Comparison of ENCODE assay signal across 13 mouse cellular contexts in genomic region chr8:88227851-88228250, GRCm38 (mm10). TPM values are rescaled to one million over a fixed set of nuclear protein-coding genes. Genes with fewer than 3 reads are reported as not detected.
DNase-seq lines count a peak whose midpoint lies in the region; ATAC-seq and TF ChIP-seq lines count a peak whose summit lies in the region.
"Had no signal": no experiment of that assay in that cellular context is flagged by ENCODE, and none has a peak within 500 bp of the region (broad histone marks: within the 10 kb centered on the region; RNA-seq: fewer than 3 reads in every experiment).

No protein-coding gene starts in this region.

- H3K27me3 ChIP-seq in forebrain, embryonic 14.5 days (replicated peaks; ENCODE audit: control insufficient read depth, insufficient read depth, low read length): no peaks in the 10 kb centered on the region
- H3K27me3 ChIP-seq in forebrain, embryonic 11.5 days (ENCODE audit: control insufficient read depth, insufficient read depth, low read length): no peaks in the 10 kb centered on the region
- no peaks in the 10 kb centered on the region for H3K27me3 ChIP-seq in liver, adult 2 months (ENCODE audit: control insufficient read depth, insufficient read depth, low read length)
- H3K27me3 ChIP-seq in intestine, embryonic 15.5 days (replicated peaks): no peaks in the 10 kb centered on the region
- H3K27me3 ChIP-seq in neural tube, embryonic 12.5 days (replicated peaks): no peaks in the 10 kb centered on the region
- H3K27me3 ChIP-seq: embryonic facial prominence, embryonic 15.5 days had no signal

- no peak for ATAC-seq in forebrain, embryonic 14.5 days
- ATAC-seq in forebrain, embryonic 11.5 days (replicated peaks; ENCODE audit: low FRiP score): no peak
- 0 out of 2 replicates have a peak, but pooled peaks have one; percentile 15 for ATAC-seq in intestine, embryonic 15.5 days
- ATAC-seq in neural tube, embryonic 12.5 days (ENCODE audit: low FRiP score, low read depth): no peak
- ATAC-seq: CD4-positive, CD25-positive, alpha-beta regulatory T cell, adult 4 months; inflammation-experienced regulatory T-cells, adult 6 months had no signal

- no peak overlapping the region for H3K27ac ChIP-seq in forebrain, embryonic 14.5 days (ENCODE audit: low read depth, low read length)
- no peak overlapping the region for H3K27ac ChIP-seq in forebrain, embryonic 11.5 days (ENCODE audit: low read depth, low read length)
- 0 out of 2 replicates have a peak overlapping the region, but pooled peaks have one; percentile 3 for H3K27ac ChIP-seq in liver, adult 2 months (replicated peaks; ENCODE audit: insufficient read depth, low read depth, low read length)
- peak overlapping the region; percentile 22; the same call in 1 of the 2 replicates for H3K27ac ChIP-seq in intestine, embryonic 15.5 days
- no peak overlapping the region for H3K27ac ChIP-seq in neural tube, embryonic 12.5 days
- H3K27ac ChIP-seq: embryonic facial prominence, embryonic 15.5 days had no signal

- H3K36me3 ChIP-seq in forebrain, embryonic 14.5 days (ENCODE audit: control insufficient read depth, insufficient read depth, low read length): no peaks in the 10 kb centered on the region
- H3K36me3 ChIP-seq in forebrain, embryonic 11.5 days (ENCODE audit: control insufficient read depth, insufficient read depth, low read length): no peaks in the 10 kb centered on the region
- H3K36me3 ChIP-seq in liver, adult 2 months (ENCODE audit: control insufficient read depth, insufficient read depth, low read length): no peaks in the 10 kb centered on the region
- no peaks in the 10 kb centered on the region for H3K36me3 ChIP-seq in intestine, embryonic 15.5 days
- no peaks in the 10 kb centered on the region for H3K36me3 ChIP-seq in neural tube, embryonic 12.5 days
- H3K36me3 ChIP-seq: embryonic facial prominence, embryonic 15.5 days had no signal

- 0 out of 2 replicates have a peak overlapping the region, but pooled peaks have one; percentile 13 for H3K4me2 ChIP-seq in forebrain, embryonic 14.5 days (ENCODE audit: low read length)
- no peak overlapping the region for H3K4me2 ChIP-seq in forebrain, embryonic 11.5 days (ENCODE audit: low read depth, low read length, severe bottlenecking)
- peak overlapping the region; percentile 29; the same call in 1 of the 2 replicates for H3K4me2 ChIP-seq in intestine, embryonic 15.5 days (replicated peaks)
- H3K4me2 ChIP-seq in neural tube, embryonic 12.5 days (replicated peaks): peak overlapping the region; percentile 34
- H3K4me2 ChIP-seq: embryonic facial prominence, embryonic 15.5 days had no signal

- WGBS in forebrain, embryonic 14.5 days: 64% methylated on average over 6 of the region's 6 CpGs
- WGBS in forebrain, embryonic 11.5 days: 68% methylated on average over 6 of the region's 6 CpGs
- WGBS in liver, adult 2 months: 15% methylated on average over 6 of the region's 6 CpGs
- WGBS in intestine, embryonic 15.5 days: 57% methylated on average over 6 of the region's 6 CpGs
- WGBS in neural tube, embryonic 12.5 days: 60% methylated on average over 6 of the region's 6 CpGs

- TF ChIP-seq POLR2A in liver, adult 2 months (IDR thresholded peaks at IDR 0.05; ENCODE audit: extremely low read depth, insufficient read depth, low read length): no peak

- H3K4me1 ChIP-seq in forebrain, embryonic 14.5 days (ENCODE audit: control insufficient read depth, insufficient read depth, low read length): peaks cover 28% of the 10 kb centered on the region
- peaks cover 13% of the 10 kb centered on the region for H3K4me1 ChIP-seq in forebrain, embryonic 11.5 days (replicated peaks; ENCODE audit: control insufficient read depth, insufficient read depth, low read length)
- peaks cover 21% of the 10 kb centered on the region for H3K4me1 ChIP-seq in liver, adult 2 months (ENCODE audit: control insufficient read depth, insufficient read depth, low read length)
- peaks cover 15% of the 10 kb centered on the region for H3K4me1 ChIP-seq in intestine, embryonic 15.5 days (replicated peaks)
- peaks cover 29% of the 10 kb centered on the region for H3K4me1 ChIP-seq in neural tube, embryonic 12.5 days

- DNase-seq in forebrain, embryonic 14.5 days (ENCODE audit: low spot score): no peak
- DNase-seq in forebrain, embryonic 11.5 days (ENCODE audit: low spot score): no peak
- peak; percentile 73 for DNase-seq in liver, adult 2 months (ENCODE audit: extremely low read depth, low read depth, low spot score)
- DNase-seq in liver: no peak
- DNase-seq in layer of hippocampus, adult 9-10 months (ENCODE audit: low spot score): no peak
- DNase-seq: heart, postnatal 14 days; left cerebral cortex, postnatal 4 days; thymus, postnatal 14 days had no signal

- no peak for TF ChIP-seq CTCF in liver, adult 2 months (IDR thresholded peaks at IDR 0.05; ENCODE audit: low read depth, low read length)

- no peaks in the 10 kb centered on the region for H3K9me3 ChIP-seq in forebrain, embryonic 14.5 days (replicated peaks; ENCODE audit: control insufficient read depth, low read length)
- no peaks in the 10 kb centered on the region for H3K9me3 ChIP-seq in forebrain, embryonic 11.5 days (ENCODE audit: control insufficient read depth, low read length)
- H3K9me3 ChIP-seq in intestine, embryonic 15.5 days: no peaks in the 10 kb centered on the region
- no peaks in the 10 kb centered on the region for H3K9me3 ChIP-seq in neural tube, embryonic 12.5 days
- H3K9me3 ChIP-seq: embryonic facial prominence, embryonic 15.5 days had no signal

- H3K79me2 ChIP-seq in liver, adult 2 months (ENCODE audit: control insufficient read depth, insufficient read depth, low read length): peaks cover 52% of the 10 kb centered on the region

- no peak overlapping the region for H3K9ac ChIP-seq in forebrain, embryonic 14.5 days (ENCODE audit: low read length)
- H3K9ac ChIP-seq in forebrain, embryonic 11.5 days (ENCODE audit: low read length): no peak overlapping the region
- no peak overlapping the region for H3K9ac ChIP-seq in liver, adult 2 months (ENCODE audit: low read depth, low read length)
- H3K9ac ChIP-seq in intestine, embryonic 15.5 days: no peak overlapping the region
- H3K9ac ChIP-seq in neural tube, embryonic 12.5 days: no peak overlapping the region
- H3K9ac ChIP-seq: embryonic facial prominence, embryonic 15.5 days had no signal

- H3K4me3 ChIP-seq in forebrain, embryonic 14.5 days (ENCODE audit: low read depth, low read length): no peak overlapping the region
- H3K4me3 ChIP-seq in forebrain, embryonic 11.5 days (ENCODE audit: low read depth, low read length): no peak overlapping the region
- H3K4me3 ChIP-seq in liver, adult 2 months (ENCODE audit: insufficient read depth, low read depth, low read length): no peak overlapping the region
- no peak overlapping the region for H3K4me3 ChIP-seq in intestine, embryonic 15.5 days (replicated peaks)
- H3K4me3 ChIP-seq in neural tube, embryonic 12.5 days: no peak overlapping the region
- H3K4me3 ChIP-seq: embryonic facial prominence, embryonic 15.5 days had no signal

RNA-seq across cellular contexts. Expression of gene Tent4b, which starts 28.8 kb away (rescaled TPM):
- polyA plus RNA-seq in forebrain, embryonic 14.5 days (2014; fragmentation: Nextera tagmentation; extraction: Ambion mirVana): 9.6 and 10.5 TPM in 2 replicates
- 12.1 and 12.5 TPM in 2 replicates for polyA plus RNA-seq in forebrain, embryonic 11.5 days (2014; fragmentation: Nextera tagmentation; extraction: Ambion mirVana)
- total RNA-seq in liver, adult 2 months (2014; rRNA removed): 22.4 and 23.7 TPM in 2 replicates
- 17.3 and 18.0 TPM in 2 replicates for polyA plus RNA-seq in liver, adult 2 months (2012; rRNA removed)
- 6.3 and 7.0 TPM in 2 replicates for polyA plus RNA-seq in intestine, embryonic 15.5 days (2015; fragmentation: Nextera tagmentation; extraction: Ambion mirVana)
- 12.2 and 13.2 TPM in 2 replicates for polyA plus RNA-seq in neural tube, embryonic 12.5 days (2016; fragmentation: Nextera tagmentation; extraction: Ambion mirVana)

RNA-seq across cellular contexts. Expression of gene Adcy7, which starts 44.4 kb away (rescaled TPM):
- 1.1 and 1.3 TPM in 2 replicates for polyA plus RNA-seq in forebrain, embryonic 14.5 days (2014; fragmentation: Nextera tagmentation; extraction: Ambion mirVana)
- polyA plus RNA-seq in forebrain, embryonic 11.5 days (2014; fragmentation: Nextera tagmentation; extraction: Ambion mirVana): 3.0 and 3.4 TPM in 2 replicates
- 2.1 and 2.6 TPM in 2 replicates for total RNA-seq in liver, adult 2 months (2014; rRNA removed)
- polyA plus RNA-seq in liver, adult 2 months (2012; rRNA removed): 1.0 and 1.6 TPM in 2 replicates
- polyA plus RNA-seq in intestine, embryonic 15.5 days (2015; fragmentation: Nextera tagmentation; extraction: Ambion mirVana): 3.1 and 3.2 TPM in 2 replicates
- 2.5 and 2.7 TPM in 2 replicates for polyA plus RNA-seq in neural tube, embryonic 12.5 days (2016; fragmentation: Nextera tagmentation; extraction: Ambion mirVana)

Comparison
In these comparisons a context has a peak if more than half of its experiments do, and no peak if none do; other contexts are left out.
1. H3K27ac ChIP-seq: peak in liver, adult 2 months (single experiment) and intestine, embryonic 15.5 days (single experiment); none in forebrain, embryonic 14.5 days (single experiment), forebrain, embryonic 11.5 days (single experiment) and neural tube, embryonic 12.5 days (single experiment).